ENCODE assay signal across 9 mouse cellular contexts in the genomic region with DNA sequence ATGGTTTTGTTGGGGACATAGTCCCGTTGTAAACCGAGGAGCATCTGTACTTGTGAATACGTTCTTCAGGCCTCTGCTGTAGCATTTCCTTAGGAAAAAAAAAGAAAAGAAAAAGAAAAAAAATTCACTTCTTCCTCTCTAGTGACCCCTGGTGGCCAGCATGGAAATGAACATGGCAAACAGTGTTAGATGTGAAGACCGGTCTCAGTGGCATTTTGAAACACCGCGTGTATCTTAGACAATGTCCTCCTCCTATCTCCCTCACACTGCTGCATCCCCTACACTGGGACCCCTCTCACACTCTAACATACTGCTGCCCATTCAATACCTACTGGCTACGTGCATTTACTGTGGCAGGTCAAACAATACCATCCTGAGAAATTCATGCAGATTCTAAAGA.
DNase-seq lines count a peak whose midpoint lies in the region; ATAC-seq and TF ChIP-seq lines count a peak whose summit lies in the region.
"Had no signal": no experiment of that assay in that cellular context is flagged by ENCODE, and none has a peak within 500 bp of the region (broad histone marks: within the 10 kb centered on the region; RNA-seq: fewer than 3 reads in every experiment).

No protein-coding gene starts in this region.

- 17% methylated on average over 7 of the region's 7 CpGs for WGBS in lung, adult 2 months
- WGBS in hindbrain, embryonic 15.5 days = 23% methylated on average over 7 of the region's 7 CpGs

- no peaks in the 10 kb centered on the region for H3K36me3 ChIP-seq in hindbrain, embryonic 15.5 days
- H3K36me3 ChIP-seq: heart, embryonic 15.5 days had no signal

- no peak overlapping the region for H3K27ac ChIP-seq in cortical plate, adult 2 months (ENCODE audit: insufficient read depth, low read length)
- no peak overlapping the region for H3K27ac ChIP-seq in hindbrain, embryonic 15.5 days (replicated peaks)
- H3K27ac ChIP-seq: heart, embryonic 15.5 days had no signal

- no peaks in the 10 kb centered on the region for H3K9me3 ChIP-seq in hindbrain, embryonic 15.5 days
- H3K9me3 ChIP-seq: heart, embryonic 15.5 days had no signal

- no peaks in the 10 kb centered on the region for H3K27me3 ChIP-seq in hindbrain, embryonic 15.5 days

- no peak overlapping the region for H3K4me3 ChIP-seq in lung, adult 2 months (replicated peaks; ENCODE audit: extremely low read depth, low read depth, low read length)
- no peak overlapping the region for H3K4me3 ChIP-seq in cortical plate, adult 2 months (ENCODE audit: insufficient read depth, low read length)
- no peak overlapping the region for H3K4me3 ChIP-seq in hindbrain, embryonic 15.5 days
- H3K4me3 ChIP-seq: heart, embryonic 15.5 days had no signal

- peak; percentile 49 for TF ChIP-seq CTCF in lung, adult 2 months (IDR thresholded peaks at IDR 0.05; ENCODE audit: insufficient read depth, low read length)
- peak; percentile 51; the same call in 1 of the 2 replicates for TF ChIP-seq CTCF in cortical plate, adult 2 months (IDR thresholded peaks at IDR 0.05; ENCODE audit: extremely low read depth, insufficient read depth, low read length)

- peak; percentile 72; the same call in 1 of the 2 replicates for ATAC-seq in hindbrain, embryonic 15.5 days (ENCODE audit: low FRiP score, low read depth)

- H3K4me1 ChIP-seq in lung, adult 2 months (ENCODE audit: control insufficient read depth, insufficient read depth, low read length) = no peaks in the 10 kb centered on the region
- no peaks in the 10 kb centered on the region for H3K4me1 ChIP-seq in cortical plate, adult 2 months (ENCODE audit: control insufficient read depth, insufficient read depth, low read length)
- H3K4me1 ChIP-seq in hindbrain, embryonic 15.5 days (replicated peaks) = peaks cover 23% of the 10 kb centered on the region

- no peak for TF ChIP-seq POLR2A in lung, adult 2 months (IDR thresholded peaks at IDR 0.05; ENCODE audit: borderline replicate concordance, extremely low read depth, low read depth, low read length)
- no peak for TF ChIP-seq POLR2A in cortical plate, adult 2 months (IDR thresholded peaks at IDR 0.05; ENCODE audit: extremely low read depth, insufficient read depth, low read length)

- H3K4me2 ChIP-seq in hindbrain, embryonic 15.5 days = no peak overlapping the region
- H3K4me2 ChIP-seq: heart, embryonic 15.5 days had no signal

- peak; percentile 74 to 82 for DNase-seq in cerebellum, postnatal 10 days
- no peak for DNase-seq in cerebellum, adult 8-10 months
- peak; percentile 10 for DNase-seq in lung, adult 2 months
- DNase-seq in lung, postnatal 36 days = no peak
- peak; percentile 37 for DNase-seq in thymus, postnatal 4 days
- DNase-seq in adrenal gland, adult 18-20 months (ENCODE audit: low spot score in 2 of 2) = no peak

- no peak overlapping the region for H3K9ac ChIP-seq in hindbrain, embryonic 15.5 days
- H3K9ac ChIP-seq: heart, embryonic 15.5 days had no signal

Comparison
In these comparisons a context has a peak if more than half of its experiments do, and no peak if none do; other contexts are left out.
1. DNase-seq: peak in cerebellum, postnatal 10 days (2 of 2), lung, adult 2 months (single experiment) and thymus, postnatal 4 days (single experiment); none in cerebellum, adult 8-10 months (single experiment), lung, postnatal 36 days (single experiment) and adrenal gland, adult 18-20 months (0 of 2).